Mouse (Mus musculus): ENCODE results near the gene Cfap69. TPM values are rescaled to one million over a fixed set of nuclear protein-coding genes. Genes with fewer than 3 reads are reported as not detected.
"Not testable (repeated sequence)": the region's sequence is repeated elsewhere in the genome, so short reads cannot be mapped to it uniquely, and the experiment has no call there.

Cfap69 gene
- polyA plus RNA-seq, 1 experiment from 2014 or later: 1.3 TPM

DNA sequence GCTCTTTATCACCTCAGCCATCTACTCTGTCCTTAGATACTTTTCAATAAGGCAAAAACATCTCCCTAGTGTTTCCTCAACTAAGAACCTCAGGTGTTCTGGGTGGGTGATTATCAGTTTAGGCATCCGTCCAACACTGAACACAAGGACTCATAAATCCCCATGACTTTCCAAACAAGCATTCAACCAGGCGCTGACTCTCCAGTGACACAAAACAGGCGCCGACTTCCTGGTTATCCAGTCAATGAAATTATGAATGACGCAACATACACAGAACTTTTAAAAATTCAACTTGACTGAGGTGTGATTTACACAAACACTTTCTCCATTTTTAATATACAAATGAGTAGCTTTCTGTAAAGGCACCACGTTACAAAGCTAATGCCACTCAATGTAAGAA, 24.2 kb upstream of the Cfap69 start:
- Histone ChIP-seq H3K9me3 (no peaks in the 10 kb centered on the region), H3K27me3 (replicated peaks) (no peaks in the 10 kb centered on the region), H3K4me3 (replicated peaks) (no peak overlapping the region), H3K36me3 (no peaks in the 10 kb centered on the region), H3K4me2 (replicated peaks) (no peak overlapping the region), H3K4me1 (replicated peaks) (0 out of 2 replicates have a peak, but pooled peaks cover 2% of the 10 kb centered on the region), H3K27ac (no peak overlapping the region), H3K9ac (no peak overlapping the region)
- no peak for ATAC-seq
- WGBS: 36% methylated on average over 6 of the region's 6 CpGs

GRCm38 (mm10) chr5:5686973-5687372, 22.9 kb upstream of the Cfap69 start:
- ATAC-seq: peak; percentile 31; the same call in 1 of the 2 replicates
- Histone ChIP-seq H3K27ac (no peak overlapping the region), H3K36me3 (no peaks in the 10 kb centered on the region), H3K4me3 (replicated peaks) (no peak overlapping the region), H3K4me1 (replicated peaks) (no peaks in the 10 kb centered on the region), H3K27me3 (replicated peaks) (no peaks in the 10 kb centered on the region), H3K4me2 (replicated peaks) (no peak overlapping the region), H3K9ac (no peak overlapping the region), H3K9me3 (no peaks in the 10 kb centered on the region)
- 10% methylated on average over 1 of the region's 1 CpGs for WGBS

DNA sequence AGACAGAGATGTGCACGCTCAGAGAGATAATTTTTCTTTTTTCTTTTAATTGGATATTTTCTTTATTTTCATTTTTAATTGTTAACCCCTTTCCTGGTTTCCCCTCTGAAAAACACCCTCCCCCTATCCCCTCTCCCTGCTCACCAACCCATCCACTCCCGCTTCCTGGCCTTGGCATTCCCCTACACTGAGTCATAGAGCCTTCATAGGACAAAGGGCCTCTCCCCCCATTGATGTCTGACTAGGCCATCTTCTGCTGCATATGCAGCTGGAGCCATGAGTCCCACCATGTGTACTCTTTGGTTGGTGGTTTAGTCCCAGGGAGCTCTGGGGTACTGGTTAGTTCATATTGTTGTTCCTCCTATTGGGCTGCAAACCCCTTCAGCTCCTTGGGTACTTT, 20.9 kb upstream of the Cfap69 start:
- H3K4me1 ChIP-seq (replicated peaks); H3K27ac ChIP-seq; H3K36me3 ChIP-seq; H3K4me2 ChIP-seq (replicated peaks); H3K4me3 ChIP-seq (replicated peaks); H3K27me3 ChIP-seq (replicated peaks); ATAC-seq; H3K9me3 ChIP-seq; H3K9ac ChIP-seq: not testable (repeated sequence)
- WGBS: 78% methylated on average over 2 of the region's 2 CpGs

DNA sequence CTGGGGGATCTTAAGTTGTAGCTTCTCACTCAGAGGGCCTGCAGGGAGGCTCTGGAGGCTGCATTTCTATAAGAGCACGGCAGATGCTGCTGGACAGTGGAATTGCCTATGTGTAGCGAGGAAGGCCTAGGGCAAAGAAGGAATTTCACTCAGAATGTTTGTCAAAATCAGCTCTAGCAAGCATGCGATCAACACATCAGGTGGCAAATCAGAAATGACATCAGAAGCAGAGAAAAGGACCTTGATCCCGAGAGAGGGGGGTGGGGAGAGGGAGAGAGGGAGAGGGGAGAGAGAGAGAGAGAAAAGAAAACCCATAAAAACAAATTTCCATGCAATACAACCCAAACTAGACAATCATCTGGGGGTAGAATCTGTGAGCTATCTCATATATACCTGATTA, 19.3 kb upstream of the Cfap69 start:
- Histone ChIP-seq H3K36me3 (no peaks in the 10 kb centered on the region), H3K9ac (no peak overlapping the region), H3K27ac (no peak overlapping the region), H3K4me3 (replicated peaks) (no peak overlapping the region), H3K27me3 (replicated peaks) (no peaks in the 10 kb centered on the region), H3K4me1 (replicated peaks) (no peaks in the 10 kb centered on the region), H3K9me3 (no peaks in the 10 kb centered on the region), H3K4me2 (replicated peaks) (no peak overlapping the region)
- no peak for ATAC-seq
- 80% methylated on average over 4 of the region's 4 CpGs for WGBS

GRCm38 (mm10) chr5:5679459-5679858, 15.4 kb upstream of the Cfap69 start:
- ATAC-seq: no peak
- Histone ChIP-seq H3K9ac (no peak overlapping the region), H3K27ac (no peak overlapping the region), H3K36me3 (no peaks in the 10 kb centered on the region), H3K9me3 (no peaks in the 10 kb centered on the region), H3K4me1 (replicated peaks) (no peaks in the 10 kb centered on the region), H3K4me2 (replicated peaks) (no peak overlapping the region), H3K4me3 (replicated peaks) (no peak overlapping the region), H3K27me3 (replicated peaks) (no peaks in the 10 kb centered on the region)

DNA sequence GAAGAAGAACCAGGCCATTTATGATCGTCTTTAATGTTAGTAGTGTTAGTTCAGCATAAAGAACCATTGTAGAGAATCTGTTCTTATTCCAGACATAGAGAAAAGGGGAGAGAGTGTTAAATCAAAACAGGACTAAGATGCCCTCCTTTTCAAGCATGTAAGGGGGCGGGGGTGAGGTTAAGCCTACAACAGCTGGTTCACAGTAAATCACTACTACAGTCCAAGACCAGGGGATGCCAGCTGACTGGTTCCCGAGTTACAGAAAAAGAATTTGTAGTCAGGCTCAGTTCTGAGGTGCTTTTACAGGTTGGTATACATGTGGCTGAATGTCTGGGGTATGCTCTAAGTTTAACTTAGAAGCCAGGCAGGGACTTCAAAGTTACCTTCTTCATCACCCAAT, 12.0 kb upstream of the Cfap69 start:
- H3K27ac ChIP-seq: no peak overlapping the region
- H3K4me1 ChIP-seq (replicated peaks): no peaks in the 10 kb centered on the region
- H3K4me2 ChIP-seq (replicated peaks): no peak overlapping the region
- ATAC-seq: no peak
- H3K9ac ChIP-seq: no peak overlapping the region
- H3K9me3 ChIP-seq: no peaks in the 10 kb centered on the region
- H3K27me3 ChIP-seq (replicated peaks): no peaks in the 10 kb centered on the region
- no peak overlapping the region for H3K4me3 ChIP-seq (replicated peaks)
- H3K36me3 ChIP-seq: no peaks in the 10 kb centered on the region
- 82% methylated on average over 3 of the region's 3 CpGs for WGBS

DNA sequence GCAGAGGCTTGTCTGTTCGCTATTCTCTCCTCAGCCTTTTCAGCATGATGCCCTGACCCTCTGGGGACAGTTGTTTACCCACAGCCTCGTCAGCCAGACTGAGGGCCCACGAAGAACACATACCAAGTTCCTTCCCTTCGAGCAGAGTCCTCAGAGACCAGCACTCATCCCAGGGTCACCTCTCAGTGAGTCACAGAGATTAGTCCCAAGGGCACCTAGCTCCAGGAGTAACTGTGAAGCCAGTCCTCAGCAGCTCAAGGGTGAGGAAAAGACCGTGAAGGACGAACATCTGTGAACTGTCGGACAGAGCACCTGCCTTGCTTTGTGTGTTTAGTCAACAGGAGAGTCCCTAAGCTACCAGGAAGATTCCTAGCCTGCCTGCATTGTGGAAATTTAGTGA, 4.9 kb upstream of the Cfap69 start:
- no peak overlapping the region for H3K4me3 ChIP-seq (replicated peaks)
- no peaks in the 10 kb centered on the region for H3K27me3 ChIP-seq (replicated peaks)
- no peaks in the 10 kb centered on the region for H3K36me3 ChIP-seq
- 57% methylated on average over 7 of the region's 7 CpGs for WGBS
- H3K4me2 ChIP-seq (replicated peaks): no peak overlapping the region
- H3K4me1 ChIP-seq (replicated peaks): no peaks in the 10 kb centered on the region
- no peak for ATAC-seq
- H3K27ac ChIP-seq: no peak overlapping the region
- no peaks in the 10 kb centered on the region for H3K9me3 ChIP-seq
- no peak overlapping the region for H3K9ac ChIP-seq

DNA sequence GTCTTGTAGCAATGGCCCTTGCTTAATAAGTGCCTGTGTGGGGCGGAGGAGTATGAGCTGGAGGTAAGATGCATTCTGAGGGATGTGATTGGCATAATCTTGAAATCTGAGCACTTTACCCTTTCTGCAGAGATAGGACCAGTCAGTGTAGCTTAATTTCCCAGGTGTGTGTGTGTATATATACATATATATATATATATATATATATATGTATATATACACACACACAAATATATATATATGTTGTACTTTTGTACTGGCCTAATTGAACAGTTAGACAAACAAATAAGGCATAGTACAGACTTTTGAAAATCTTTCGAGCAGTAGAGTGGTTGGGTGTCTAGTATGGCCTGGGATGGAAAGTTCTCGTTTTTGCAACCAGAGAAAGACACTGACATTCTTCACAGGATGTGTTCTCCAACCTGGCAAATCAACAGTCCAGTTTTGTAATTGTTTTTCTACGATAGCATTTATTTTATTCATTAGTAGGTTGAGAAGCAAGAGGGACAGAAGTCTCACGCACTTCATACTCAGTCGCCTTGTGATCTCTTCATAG, 410 bp upstream of the Cfap69 start:
- Histone ChIP-seq H3K4me1 (replicated peaks) (no peaks in the 10 kb centered on the region), H3K27me3 (replicated peaks) (no peaks in the 10 kb centered on the region), H3K4me2 (replicated peaks) (peak overlapping the region; percentile 99), H3K27ac (no peak overlapping the region), H3K9me3 (no peaks in the 10 kb centered on the region), H3K36me3 (no peaks in the 10 kb centered on the region), H3K4me3 (replicated peaks) (peak overlapping the region; percentile 67), H3K9ac (peak overlapping the region; percentile 54)
- 54% methylated on average over 6 of the region's 6 CpGs for WGBS
- no peak for ATAC-seq

- Histone ChIP-seq H3K4me2 (replicated peaks) (peak overlapping the region; percentile 99), H3K36me3 (no peaks in the 10 kb centered on the region), H3K4me3 (replicated peaks) (no peak overlapping the region; the same call in 1 of the 2 replicates), H3K27ac (no peak overlapping the region), H3K4me1 (replicated peaks) (no peaks in the 10 kb centered on the region), H3K9me3 (no peaks in the 10 kb centered on the region), H3K9ac (no peak overlapping the region), H3K27me3 (replicated peaks) (no peaks in the 10 kb centered on the region)
- 37% methylated on average over 6 of the region's 6 CpGs for WGBS
- no peak for ATAC-seq
Measured at GRCm38 (mm10) chr5:5663057-5663456, 982 bp downstream of the Cfap69 start.

DNA sequence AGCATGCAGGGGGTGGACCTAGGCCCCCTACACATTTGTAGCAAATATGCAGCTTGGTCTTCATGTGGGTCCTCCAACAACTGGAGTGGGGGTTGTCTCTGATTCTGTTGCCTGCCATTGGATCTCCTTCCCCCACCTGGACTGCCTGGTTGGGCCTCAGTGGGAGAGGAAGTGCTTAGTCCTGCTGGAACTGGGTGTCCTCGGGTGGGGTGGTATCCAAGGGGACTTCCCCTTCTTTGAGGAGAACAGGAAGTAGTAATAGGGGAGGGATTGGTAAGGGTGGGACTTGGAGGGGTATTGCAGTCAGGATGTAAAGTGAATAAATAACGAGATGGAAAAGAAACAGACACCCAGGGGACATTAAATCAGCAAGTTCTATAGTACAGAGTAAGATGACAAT, 5.4 kb downstream of the Cfap69 start:
- no peak overlapping the region for H3K9ac ChIP-seq
- no peaks in the 10 kb centered on the region for H3K27me3 ChIP-seq (replicated peaks)
- H3K27ac ChIP-seq: no peak overlapping the region
- 43% methylated on average over 2 of the region's 2 CpGs for WGBS
- H3K4me3 ChIP-seq (replicated peaks): no peak overlapping the region
- H3K36me3 ChIP-seq: no peaks in the 10 kb centered on the region
- H3K4me2 ChIP-seq (replicated peaks): no peak overlapping the region
- ATAC-seq: no peak
- no peaks in the 10 kb centered on the region for H3K4me1 ChIP-seq (replicated peaks)
- no peaks in the 10 kb centered on the region for H3K9me3 ChIP-seq

DNA sequence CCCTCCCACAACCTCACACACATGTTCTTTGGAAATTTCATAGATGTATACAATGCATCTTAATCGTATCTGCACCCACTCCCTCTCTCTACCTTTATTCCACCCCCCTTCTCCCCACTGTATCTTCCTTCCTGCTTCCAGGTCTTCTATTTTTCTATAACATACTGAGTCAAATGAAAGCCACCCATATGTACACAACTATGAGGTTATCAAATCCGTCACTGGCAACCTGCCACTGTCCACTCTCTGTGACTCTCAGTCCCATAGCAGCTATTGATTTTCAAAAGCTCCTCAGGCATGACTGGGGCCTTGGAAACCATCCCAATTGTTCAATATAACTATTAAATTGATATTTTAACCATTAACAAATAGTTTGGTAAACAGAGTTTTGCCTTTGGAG, 6.1 kb downstream of the Cfap69 start:
- H3K4me1 ChIP-seq (replicated peaks): no peaks in the 10 kb centered on the region
- H3K9ac ChIP-seq: no peak overlapping the region
- no peak overlapping the region for H3K27ac ChIP-seq
- H3K36me3 ChIP-seq: no peaks in the 10 kb centered on the region
- WGBS: 73% methylated on average over 2 of the region's 2 CpGs
- H3K27me3 ChIP-seq (replicated peaks): no peaks in the 10 kb centered on the region
- no peaks in the 10 kb centered on the region for H3K9me3 ChIP-seq
- no peak for ATAC-seq
- H3K4me2 ChIP-seq (replicated peaks): no peak overlapping the region
- no peak overlapping the region for H3K4me3 ChIP-seq (replicated peaks)

- no peak overlapping the region for H3K4me2 ChIP-seq (replicated peaks)
- H3K9me3 ChIP-seq: no peaks in the 10 kb centered on the region
- no peaks in the 10 kb centered on the region for H3K36me3 ChIP-seq
- H3K4me1 ChIP-seq (replicated peaks): no peaks in the 10 kb centered on the region
- H3K27ac ChIP-seq: no peak overlapping the region
- no peak overlapping the region for H3K9ac ChIP-seq
- no peak overlapping the region for H3K4me3 ChIP-seq (replicated peaks)
- H3K27me3 ChIP-seq (replicated peaks): no peaks in the 10 kb centered on the region
- peak; percentile 91 for ATAC-seq
- 44% methylated on average over 6 of the region's 6 CpGs for WGBS
Measured at GRCm38 (mm10) chr5:5648817-5649569, 15.0 kb downstream of the Cfap69 start.

GRCm38 (mm10) chr5:5646173-5646572, 17.9 kb downstream of the Cfap69 start:
- no peak overlapping the region for H3K4me2 ChIP-seq (replicated peaks)
- H3K36me3 ChIP-seq: no peaks in the 10 kb centered on the region
- 8% methylated on average over 1 of the region's 1 CpGs for WGBS
- H3K4me1 ChIP-seq (replicated peaks): no peaks in the 10 kb centered on the region
- ATAC-seq: 0 out of 2 replicates have a peak, but pooled peaks have one; percentile 59
- no peaks in the 10 kb centered on the region for H3K27me3 ChIP-seq (replicated peaks)
- no peak overlapping the region for H3K9ac ChIP-seq
- H3K4me3 ChIP-seq (replicated peaks): no peak overlapping the region
- H3K9me3 ChIP-seq: no peaks in the 10 kb centered on the region
- H3K27ac ChIP-seq: no peak overlapping the region

All from intestine, embryonic 15.5 days (tissue).